Mouse (Mus musculus): ENCODE data around the gene Cep170. TPM values are rescaled to one million over a fixed set of nuclear protein-coding genes. Genes with fewer than 3 reads are reported as not detected.

The Cep170 gene
- total and polyA plus RNA-seq, 3 experiments = 2.5 to 124 (median 75.9) TPM

DNA sequence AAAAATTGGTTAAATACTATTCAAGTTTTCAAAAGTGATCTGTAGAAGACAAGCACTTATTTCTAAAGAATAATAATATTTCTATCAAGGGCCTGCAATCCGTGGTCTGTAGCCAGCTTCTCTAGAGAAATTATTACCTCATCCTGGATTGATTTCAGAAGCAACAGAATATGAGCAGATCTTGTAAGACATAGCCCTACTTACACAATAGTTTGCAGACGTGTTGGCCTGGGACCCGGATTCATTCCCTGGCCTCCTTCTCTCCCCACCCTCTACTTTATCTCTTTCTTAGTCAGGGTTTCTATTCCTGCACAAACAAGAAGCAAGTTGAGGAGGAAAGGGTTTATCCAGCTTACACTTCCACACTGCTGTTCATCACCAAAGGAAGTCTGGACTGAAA is 20.1 kb upstream of the Cep170 start:
- TF ChIP-seq TAL1 (conservative IDR thresholded peaks at IDR 0.05; ENCODE audit: low read depth, low read length) = no peak
- no peak for TF ChIP-seq POLR2AphosphoS5 (IDR thresholded peaks at IDR 0.05; ENCODE audit: insufficient replicate concordance, low read depth, low read length)
- TF ChIP-seq GATA2 (IDR thresholded peaks at IDR 0.05; ENCODE audit: borderline replicate concordance, low read depth, low read length) = no peak
- no peak for TF ChIP-seq GATA1 (IDR thresholded peaks at IDR 0.05; ENCODE audit: borderline replicate concordance, low read length)
- TF ChIP-seq CTCF (IDR thresholded peaks at IDR 0.05; ENCODE audit: low read depth, low read length) = no peak
- Histone ChIP-seq H3K9me3 (replicated peaks) (no peaks in the 10 kb centered on the region), H3K36me3 (replicated peaks) (peaks cover 30% of the 10 kb centered on the region), H3K4me1 (ENCODE audit: insufficient read depth, low read depth, low read length) (peaks cover 24% of the 10 kb centered on the region), H3K27me3 (ENCODE audit: insufficient read depth, low read length) (no peaks in the 10 kb centered on the region), H3K4me3 (ENCODE audit: low read depth, low read length) (no peak overlapping the region)
- DNase-seq (ENCODE audit: low spot score) = no peak
- no peak for ATAC-seq (ENCODE audit: extremely low read depth, insufficient number of reproducible peaks, low FRiP score, poor library complexity, severe bottlenecking)

- peaks cover 27% of the 10 kb centered on the region for H3K4me1 ChIP-seq (ENCODE audit: insufficient read depth, low read depth, low read length)
- no peak for TF ChIP-seq GATA2 (IDR thresholded peaks at IDR 0.05; ENCODE audit: borderline replicate concordance, low read depth, low read length)
- TF ChIP-seq GATA1 (IDR thresholded peaks at IDR 0.05; ENCODE audit: borderline replicate concordance, low read length) = no peak
- TF ChIP-seq CTCF (IDR thresholded peaks at IDR 0.05; ENCODE audit: low read depth, low read length) = no peak
- TF ChIP-seq TAL1 (conservative IDR thresholded peaks at IDR 0.05; ENCODE audit: low read depth, low read length) = no peak
- no peak for TF ChIP-seq POLR2AphosphoS5 (IDR thresholded peaks at IDR 0.05; ENCODE audit: insufficient replicate concordance, low read depth, low read length)
- H3K36me3 ChIP-seq (replicated peaks) = peaks cover 34% of the 10 kb centered on the region
- H3K4me3 ChIP-seq (ENCODE audit: low read depth, low read length) = no peak overlapping the region
- no peaks in the 10 kb centered on the region for H3K9me3 ChIP-seq (replicated peaks)
- ATAC-seq (ENCODE audit: extremely low read depth, insufficient number of reproducible peaks, low FRiP score, poor library complexity, severe bottlenecking) (no peak), DNase-seq (ENCODE audit: low spot score) (no peak)
- no peaks in the 10 kb centered on the region for H3K27me3 ChIP-seq (ENCODE audit: insufficient read depth, low read length)
These were observed 19.4 kb upstream of the Cep170 start for GRCm38 (mm10) chr1:176833257-176833656.

GRCm38 (mm10) chr1:176832607-176833006 is 18.7 kb upstream of the Cep170 start:
- ATAC-seq (ENCODE audit: extremely low read depth, insufficient number of reproducible peaks, low FRiP score, poor library complexity, severe bottlenecking) = no peak
- H3K27me3 ChIP-seq (ENCODE audit: insufficient read depth, low read length) = no peaks in the 10 kb centered on the region
- no peak for DNase-seq (ENCODE audit: low spot score)
- H3K4me1 ChIP-seq (ENCODE audit: insufficient read depth, low read depth, low read length) = peaks cover 33% of the 10 kb centered on the region
- H3K4me3 ChIP-seq (ENCODE audit: low read depth, low read length) = no peak overlapping the region
- H3K9me3 ChIP-seq (replicated peaks) = no peaks in the 10 kb centered on the region
- TF ChIP-seq GATA1 (IDR thresholded peaks at IDR 0.05; ENCODE audit: borderline replicate concordance, low read length) (no peak), CTCF (IDR thresholded peaks at IDR 0.05; ENCODE audit: low read depth, low read length) (no peak), GATA2 (IDR thresholded peaks at IDR 0.05; ENCODE audit: borderline replicate concordance, low read depth, low read length) (no peak), POLR2AphosphoS5 (IDR thresholded peaks at IDR 0.05; ENCODE audit: insufficient replicate concordance, low read depth, low read length) (no peak), TAL1 (conservative IDR thresholded peaks at IDR 0.05; ENCODE audit: low read depth, low read length) (no peak)
- peaks cover 36% of the 10 kb centered on the region for H3K36me3 ChIP-seq (replicated peaks)

DNA sequence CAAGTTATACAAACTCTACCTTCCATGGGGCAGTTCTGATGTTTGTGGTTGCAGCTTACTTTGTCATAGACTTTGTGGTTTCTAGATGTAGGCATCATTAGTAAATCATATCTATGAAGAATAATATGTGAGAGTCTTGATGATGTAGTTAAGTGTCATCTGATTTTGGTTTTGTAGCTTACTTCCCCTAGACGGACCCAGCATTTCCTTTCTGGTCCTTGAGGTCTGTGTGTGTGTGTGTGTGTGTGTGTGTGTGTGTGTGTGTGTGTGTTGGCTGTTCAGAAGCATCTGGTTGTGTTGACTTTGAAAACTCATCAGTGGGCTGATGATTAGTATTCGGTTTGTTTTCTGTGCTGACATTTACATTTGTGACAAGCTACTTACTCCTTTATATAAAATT is 18.2 kb upstream of the Cep170 start:
- H3K4me1 ChIP-seq (ENCODE audit: insufficient read depth, low read depth, low read length) = peaks cover 38% of the 10 kb centered on the region
- ATAC-seq (ENCODE audit: extremely low read depth, insufficient number of reproducible peaks, low FRiP score, poor library complexity, severe bottlenecking) (no peak), DNase-seq (ENCODE audit: low spot score) (no peak)
- H3K4me3 ChIP-seq (ENCODE audit: low read depth, low read length) = no peak overlapping the region
- H3K36me3 ChIP-seq (replicated peaks) = peaks cover 39% of the 10 kb centered on the region
- no peaks in the 10 kb centered on the region for H3K9me3 ChIP-seq (replicated peaks)
- TF ChIP-seq TAL1 (conservative IDR thresholded peaks at IDR 0.05; ENCODE audit: low read depth, low read length) (no peak), CTCF (IDR thresholded peaks at IDR 0.05; ENCODE audit: low read depth, low read length) (no peak), GATA2 (IDR thresholded peaks at IDR 0.05; ENCODE audit: borderline replicate concordance, low read depth, low read length) (no peak), GATA1 (IDR thresholded peaks at IDR 0.05; ENCODE audit: borderline replicate concordance, low read length) (no peak), POLR2AphosphoS5 (IDR thresholded peaks at IDR 0.05; ENCODE audit: insufficient replicate concordance, low read depth, low read length) (no peak)
- H3K27me3 ChIP-seq (ENCODE audit: insufficient read depth, low read length) = no peaks in the 10 kb centered on the region

- H3K4me3 ChIP-seq (ENCODE audit: low read depth, low read length) = no peak overlapping the region
- DNase-seq (ENCODE audit: low spot score) (no peak), ATAC-seq (ENCODE audit: extremely low read depth, insufficient number of reproducible peaks, low FRiP score, poor library complexity, severe bottlenecking) (no peak)
- H3K4me1 ChIP-seq (ENCODE audit: insufficient read depth, low read depth, low read length) = peaks cover 46% of the 10 kb centered on the region
- TF ChIP-seq GATA2 (IDR thresholded peaks at IDR 0.05; ENCODE audit: borderline replicate concordance, low read depth, low read length) = no peak
- no peak for TF ChIP-seq GATA1 (IDR thresholded peaks at IDR 0.05; ENCODE audit: borderline replicate concordance, low read length)
- TF ChIP-seq TAL1 (conservative IDR thresholded peaks at IDR 0.05; ENCODE audit: low read depth, low read length) = no peak
- no peak for TF ChIP-seq CTCF (IDR thresholded peaks at IDR 0.05; ENCODE audit: low read depth, low read length)
- TF ChIP-seq POLR2AphosphoS5 (IDR thresholded peaks at IDR 0.05; ENCODE audit: insufficient replicate concordance, low read depth, low read length) = no peak
- peaks cover 54% of the 10 kb centered on the region for H3K36me3 ChIP-seq (replicated peaks)
- H3K9me3 ChIP-seq (replicated peaks) = no peaks in the 10 kb centered on the region
- no peaks in the 10 kb centered on the region for H3K27me3 ChIP-seq (ENCODE audit: insufficient read depth, low read length)
These were observed 14.8 kb upstream of the Cep170 start for GRCm38 (mm10) chr1:176828666-176829065.

GRCm38 (mm10) chr1:176827945-176828485 is 14.1 kb upstream of the Cep170 start:
- peaks cover 48% of the 10 kb centered on the region for H3K4me1 ChIP-seq (ENCODE audit: insufficient read depth, low read depth, low read length)
- H3K4me3 ChIP-seq (ENCODE audit: low read depth, low read length) = no peak overlapping the region
- H3K36me3 ChIP-seq (replicated peaks) = peaks cover 52% of the 10 kb centered on the region
- no peaks in the 10 kb centered on the region for H3K9me3 ChIP-seq (replicated peaks)
- H3K27me3 ChIP-seq (ENCODE audit: insufficient read depth, low read length) = no peaks in the 10 kb centered on the region
- TF ChIP-seq TAL1 (conservative IDR thresholded peaks at IDR 0.05; ENCODE audit: low read depth, low read length) (no peak), GATA2 (IDR thresholded peaks at IDR 0.05; ENCODE audit: borderline replicate concordance, low read depth, low read length) (no peak), GATA1 (IDR thresholded peaks at IDR 0.05; ENCODE audit: borderline replicate concordance, low read length) (no peak)
- DNase-seq (ENCODE audit: low spot score) (no peak), ATAC-seq (ENCODE audit: extremely low read depth, insufficient number of reproducible peaks, low FRiP score, poor library complexity, severe bottlenecking) (no peak)
